Mouse (Mus musculus) cerebellum, adult 9-10 months (tissue): ENCODE results near the gene Sf3b3.

Experiments
- DNase-seq: peaks from one replicate; pipeline ENCODE4 v3.0.0; 2022

Sf3b3 gene

DNA sequence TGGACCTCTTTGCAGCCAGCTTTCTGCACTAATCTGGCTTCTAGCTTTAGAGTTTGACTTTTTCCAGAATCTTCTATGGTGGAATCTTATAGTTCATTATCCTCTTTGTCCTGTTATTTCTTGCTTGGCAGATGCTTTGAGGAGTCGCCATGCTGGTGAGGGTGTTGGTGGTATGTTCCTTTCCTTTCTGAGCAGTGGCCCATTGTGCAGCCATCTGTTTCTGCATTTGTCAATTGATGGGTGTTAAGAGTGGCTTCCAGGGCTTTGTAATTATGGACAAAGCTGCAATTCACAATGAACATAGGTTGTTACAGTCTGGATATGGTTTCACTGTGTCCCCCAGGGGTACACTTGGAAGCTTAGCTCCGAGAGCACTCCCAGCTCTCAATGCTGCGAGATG is 81.9 kb downstream of the Sf3b3 start:
- peak; percentile 66 for DNase-seq

DNA sequence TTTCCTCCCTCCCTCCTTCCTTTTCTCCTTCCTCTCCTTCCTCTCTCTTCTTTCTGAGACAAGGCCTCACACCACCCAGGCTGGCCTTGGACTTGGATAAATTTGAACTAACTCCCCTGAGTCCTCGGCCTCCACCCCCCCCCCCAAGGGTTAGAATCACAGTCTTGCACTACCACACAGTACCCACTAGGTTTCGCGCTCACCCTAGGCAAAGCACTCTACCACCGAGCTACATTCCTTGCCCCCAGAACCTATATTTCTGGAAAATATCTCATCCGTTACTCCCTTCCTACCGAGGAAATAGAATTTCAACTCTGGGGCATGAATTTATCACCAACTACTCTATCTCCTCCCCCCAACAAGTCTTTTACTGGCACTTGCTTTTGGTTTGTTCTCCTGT is 84.6 kb downstream of the Sf3b3 start:
- DNase-seq = no peak

DNA sequence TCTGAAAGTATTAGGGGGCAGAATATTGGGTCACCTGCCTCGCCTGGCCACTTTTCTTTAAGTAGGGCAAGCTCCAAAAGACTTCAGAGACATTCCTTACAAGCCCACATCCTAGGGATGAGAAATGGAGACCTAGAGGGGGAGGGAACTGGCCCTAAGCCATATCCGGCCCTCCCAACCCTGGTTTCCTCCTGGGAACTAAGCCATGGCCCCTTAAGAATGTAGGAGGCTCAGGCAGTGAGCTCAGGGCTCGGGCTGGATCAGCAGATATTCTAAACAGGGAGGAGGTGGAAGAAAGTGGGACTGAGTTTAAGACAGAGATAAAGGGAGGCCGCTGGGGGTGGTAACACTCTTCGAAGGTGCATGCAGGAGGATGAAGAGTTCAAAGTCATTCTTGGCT is 85.4 kb downstream of the Sf3b3 start:
- DNase-seq = no peak

DNA sequence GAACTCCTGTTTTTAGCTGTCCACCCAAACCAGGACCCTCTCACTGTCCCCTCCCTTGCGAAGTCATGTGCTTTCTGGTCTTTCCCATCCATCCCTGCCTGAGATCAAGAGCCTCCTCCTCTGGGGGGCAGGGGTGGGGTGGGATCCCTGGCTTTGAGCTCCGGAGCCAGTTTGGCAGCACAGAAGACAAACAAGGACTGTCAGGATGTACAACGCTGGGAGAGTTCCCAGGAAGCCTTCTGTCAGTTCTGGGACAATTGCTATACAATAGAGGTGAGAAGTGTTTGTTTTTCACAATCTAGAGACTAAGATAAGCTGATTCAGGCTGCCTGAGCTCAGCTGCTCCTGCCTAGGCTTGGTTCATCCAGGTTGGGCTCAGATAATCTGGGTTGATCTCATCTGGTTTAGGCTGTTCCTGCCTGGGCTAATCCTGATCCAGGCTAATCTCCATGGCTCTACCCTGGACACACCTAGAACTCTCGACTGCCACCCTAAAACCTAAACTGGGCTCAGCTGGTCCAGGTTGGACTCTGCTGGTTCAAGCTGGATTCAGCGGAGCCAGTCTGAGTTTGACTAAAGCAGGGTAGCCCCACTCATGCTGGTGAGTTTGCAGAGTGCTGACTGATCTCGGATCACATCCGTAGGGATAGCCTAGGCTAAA is 86.2 kb downstream of the Sf3b3 start:
- no peak for DNase-seq
